9 mouse cellular contexts compared by ENCODE assay signal in genomic region chr7:80160945-80161306, GRCm38 (mm10). TPM values are rescaled to one million over a fixed set of nuclear protein-coding genes. Genes with fewer than 3 reads are reported as not detected.
DNase-seq lines count a peak whose midpoint lies in the region; ATAC-seq and TF ChIP-seq lines count a peak whose summit lies in the region.
"Had no signal": no experiment of that assay in that cellular context is flagged by ENCODE, and none has a peak within 500 bp of the region (broad histone marks: within the 10 kb centered on the region; RNA-seq: fewer than 3 reads in every experiment).

No protein-coding gene starts in this region.

- 0 out of 2 replicates have a peak overlapping the region, but pooled peaks have one; percentile 12 for H3K9ac ChIP-seq in kidney, embryonic 14.5 days (ENCODE audit: low read depth, low read length)
- H3K9ac ChIP-seq in midbrain, embryonic 15.5 days: no peak overlapping the region
- H3K9ac ChIP-seq: liver, embryonic 15.5 days had no signal

- TF ChIP-seq CTCF in small intestine, adult 2 months (IDR thresholded peaks at IDR 0.05; ENCODE audit: extremely low read depth, insufficient read length, insufficient replicate concordance, low read depth, low read length): no peak

- 43% methylated on average over 8 of the region's 8 CpGs for WGBS in kidney, embryonic 14.5 days
- WGBS in small intestine, adult 2 months: 30% methylated on average over 8 of the region's 8 CpGs
- WGBS in midbrain, embryonic 15.5 days: 68% methylated on average over 8 of the region's 8 CpGs

- DNase-seq in cerebellum, adult 9-11 months: peak; percentile 25
- DNase-seq in cerebellum, adult 8-10 months: no peak
- peak; percentile 24 for DNase-seq in 416B (ENCODE audit: low read depth)
- DNase-seq in gastrocnemius, postnatal 10 days: peak; percentile 19
- DNase-seq in right cerebral cortex, postnatal 4 days: no peak

- no peaks in the 10 kb centered on the region for H3K36me3 ChIP-seq in kidney, embryonic 14.5 days (ENCODE audit: control insufficient read depth, insufficient read depth, low read length)
- no peaks in the 10 kb centered on the region for H3K36me3 ChIP-seq in small intestine, adult 2 months (ENCODE audit: control insufficient read depth, insufficient read depth, low read length)
- no peaks in the 10 kb centered on the region for H3K36me3 ChIP-seq in midbrain, embryonic 15.5 days (replicated peaks)
- H3K36me3 ChIP-seq: liver, embryonic 15.5 days had no signal

- H3K4me3 ChIP-seq in kidney, embryonic 14.5 days (ENCODE audit: low read length): no peak overlapping the region
- H3K4me3 ChIP-seq in small intestine, adult 2 months (ENCODE audit: low read depth, low read length): no peak overlapping the region
- H3K4me3 ChIP-seq in midbrain, embryonic 15.5 days: no peak overlapping the region
- H3K4me3 ChIP-seq: liver, embryonic 15.5 days had no signal

- no peaks in the 10 kb centered on the region for H3K27me3 ChIP-seq in kidney, embryonic 14.5 days (ENCODE audit: control insufficient read depth, insufficient read depth, low read length)
- no peaks in the 10 kb centered on the region for H3K27me3 ChIP-seq in small intestine, adult 2 months (ENCODE audit: control insufficient read depth, insufficient read depth, low read length)
- no peaks in the 10 kb centered on the region for H3K27me3 ChIP-seq in midbrain, embryonic 15.5 days (replicated peaks)

- no peak overlapping the region for H3K27ac ChIP-seq in kidney, embryonic 14.5 days (ENCODE audit: low read depth, low read length)
- peak overlapping the region; percentile 94 for H3K27ac ChIP-seq in small intestine, adult 2 months (ENCODE audit: insufficient read depth, low read depth, low read length)
- no peak overlapping the region for H3K27ac ChIP-seq in midbrain, embryonic 15.5 days
- H3K27ac ChIP-seq: liver, embryonic 15.5 days had no signal

- no peak; the same call in 1 of the 2 replicates for TF ChIP-seq POLR2A in small intestine, adult 2 months (IDR thresholded peaks at IDR 0.05; ENCODE audit: low read depth, low read length)

- H3K9me3 ChIP-seq in kidney, embryonic 14.5 days (ENCODE audit: control insufficient read depth, low read length): no peaks in the 10 kb centered on the region
- no peaks in the 10 kb centered on the region for H3K9me3 ChIP-seq in midbrain, embryonic 15.5 days
- H3K9me3 ChIP-seq: liver, embryonic 15.5 days had no signal

- peaks cover 13% of the 10 kb centered on the region for H3K4me1 ChIP-seq in kidney, embryonic 14.5 days (ENCODE audit: control insufficient read depth, insufficient read depth, low read length)
- peaks cover 38% of the 10 kb centered on the region for H3K4me1 ChIP-seq in small intestine, adult 2 months (ENCODE audit: control insufficient read depth, insufficient read depth, insufficient read length, low read length)
- H3K4me1 ChIP-seq in midbrain, embryonic 15.5 days: no peaks in the 10 kb centered on the region

- ATAC-seq in kidney, embryonic 14.5 days (ENCODE audit: low FRiP score, low TSS enrichment): peak; percentile 47; the same call in 1 of the 2 replicates
- no peak for ATAC-seq in midbrain, embryonic 15.5 days (replicated peaks)

- no peak overlapping the region for H3K4me2 ChIP-seq in kidney, embryonic 14.5 days (replicated peaks; ENCODE audit: low read depth, low read length)
- no peak overlapping the region for H3K4me2 ChIP-seq in midbrain, embryonic 15.5 days
- H3K4me2 ChIP-seq: liver, embryonic 15.5 days had no signal

RNA-seq across cellular contexts. Expression of gene Sema4b, which starts 25.7 kb away (rescaled TPM):
- total RNA-seq in gastrocnemius, postnatal 10 days (2021): 1 to 10 TPM; 2.9 to 4.2 TPM
- 13.0 and 19.9 TPM in 2 replicates for polyA plus RNA-seq in kidney, embryonic 14.5 days (2014; fragmentation: Nextera tagmentation; extraction: Ambion mirVana)
- 47.9 and 84.4 TPM in 2 replicates for polyA plus RNA-seq in small intestine, adult 2 months (2012; rRNA removed)
- polyA plus RNA-seq in midbrain, embryonic 15.5 days (2015; fragmentation: Nextera tagmentation; extraction: Ambion mirVana): 26.9 and 27.0 TPM in 2 replicates

RNA-seq across cellular contexts. Expression of gene Idh2, which starts 45.7 kb away (rescaled TPM):
- 100 to 1,000 TPM; 244 to 271 TPM for total RNA-seq in gastrocnemius, postnatal 10 days (2021)
- polyA plus RNA-seq in kidney, embryonic 14.5 days (2014; fragmentation: Nextera tagmentation; extraction: Ambion mirVana): 549 and 658 TPM in 2 replicates
- 57.2 and 82.3 TPM in 2 replicates for polyA plus RNA-seq in small intestine, adult 2 months (2012; rRNA removed)
- 242 and 249 TPM in 2 replicates for polyA plus RNA-seq in midbrain, embryonic 15.5 days (2015; fragmentation: Nextera tagmentation; extraction: Ambion mirVana)

Comparison
In these comparisons a context has a peak if more than half of its experiments do, and no peak if none do; other contexts are left out.
1. DNase-seq: peak in cerebellum, adult 9-11 months (single experiment), 416B (single experiment) and gastrocnemius, postnatal 10 days (single experiment); none in cerebellum, adult 8-10 months (single experiment) and right cerebral cortex, postnatal 4 days (single experiment).